Mouse (Mus musculus) kidney, postnatal 36 days (tissue): Measurements from ENCODE around the gene Pkdcc.

Source experiments
- DNase-seq, 2 experiments: peaks; one replicate each; pipeline ENCODE4 v3.0.0; 2021 to 2022; ENCODE audit warnings: mixed read lengths in 2 of 2

Gene Pkdcc

DNA sequence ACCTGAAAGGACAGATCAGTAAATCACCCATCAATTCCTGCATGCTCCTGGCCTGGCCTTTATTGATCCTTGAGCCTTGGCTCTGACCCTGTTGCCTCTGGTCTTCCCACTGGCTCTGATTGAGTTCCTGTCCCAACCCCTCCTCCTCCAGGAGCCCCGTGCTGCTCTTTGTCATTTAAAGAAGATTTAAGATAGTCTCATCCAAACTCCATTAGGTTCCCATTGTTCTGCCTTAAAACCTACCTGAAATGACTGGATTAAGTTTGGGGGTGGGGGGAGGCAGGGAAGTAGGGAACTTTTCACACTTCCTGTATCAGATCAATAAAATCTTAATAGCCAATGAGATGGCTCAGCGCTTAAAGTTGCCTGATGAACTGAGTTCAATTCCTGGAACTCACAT is 33.4 kb downstream of the Pkdcc start:
- no peak for DNase-seq

DNA sequence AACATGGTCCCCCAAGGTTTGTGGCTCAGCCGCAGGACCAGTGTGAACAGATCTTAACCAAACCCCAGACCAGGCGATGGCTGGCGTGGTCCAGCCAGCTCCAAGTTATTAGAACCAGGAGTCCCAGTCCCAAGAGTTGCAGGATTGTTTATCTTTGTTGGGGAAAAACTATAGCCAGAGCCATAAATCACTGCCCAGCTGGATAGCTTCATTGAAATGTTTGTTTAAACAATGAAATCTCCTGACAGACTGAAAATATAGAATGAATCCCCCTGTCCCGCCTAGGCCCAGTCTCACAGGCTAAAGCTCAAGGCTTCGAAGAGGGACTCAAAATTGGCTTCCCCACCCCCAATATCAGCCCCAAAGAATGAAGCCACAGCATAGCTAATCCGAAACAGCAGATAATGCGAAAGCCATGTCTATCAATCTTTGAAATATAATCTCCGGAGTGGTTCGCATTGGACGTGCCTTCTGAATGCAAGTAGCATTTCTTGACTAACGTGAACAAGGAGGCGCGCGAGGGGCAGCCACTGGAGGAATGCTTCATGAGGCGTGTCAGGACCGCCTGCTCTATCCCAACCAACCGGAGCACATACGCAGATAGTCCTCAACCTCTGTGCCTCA is 35.9 kb downstream of the Pkdcc start:
- no peak for DNase-seq

DNA sequence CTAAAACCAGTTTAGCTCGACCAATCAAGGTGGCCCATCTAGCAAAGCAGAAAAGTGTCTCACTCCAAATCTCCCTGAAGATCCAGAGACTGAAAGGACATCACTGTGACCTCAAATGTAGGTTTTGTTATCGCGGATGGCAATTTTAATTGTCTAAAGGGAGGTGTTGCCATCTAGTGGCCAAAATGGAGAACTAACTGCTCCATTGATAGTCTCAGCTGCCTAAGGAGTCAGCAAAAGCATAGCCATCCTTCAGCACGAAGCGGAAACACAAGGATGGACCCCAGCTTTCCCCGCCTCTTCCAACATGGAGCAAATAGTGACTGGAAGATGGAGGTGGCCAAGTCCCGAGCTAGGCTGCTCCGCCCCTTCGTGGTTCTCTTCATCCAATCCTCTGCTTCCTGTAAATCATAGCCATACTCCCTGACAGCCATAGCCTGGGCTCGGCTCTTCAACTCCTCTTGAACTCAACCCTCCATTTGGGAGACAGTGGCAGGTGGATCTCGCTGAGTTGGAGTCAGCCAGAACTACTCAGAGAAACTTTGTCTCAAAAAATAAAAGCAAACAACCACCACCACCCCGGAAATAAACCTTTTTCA is 38.1 kb downstream of the Pkdcc start:
- DNase-seq = peak; percentile 60 to 61

DNA sequence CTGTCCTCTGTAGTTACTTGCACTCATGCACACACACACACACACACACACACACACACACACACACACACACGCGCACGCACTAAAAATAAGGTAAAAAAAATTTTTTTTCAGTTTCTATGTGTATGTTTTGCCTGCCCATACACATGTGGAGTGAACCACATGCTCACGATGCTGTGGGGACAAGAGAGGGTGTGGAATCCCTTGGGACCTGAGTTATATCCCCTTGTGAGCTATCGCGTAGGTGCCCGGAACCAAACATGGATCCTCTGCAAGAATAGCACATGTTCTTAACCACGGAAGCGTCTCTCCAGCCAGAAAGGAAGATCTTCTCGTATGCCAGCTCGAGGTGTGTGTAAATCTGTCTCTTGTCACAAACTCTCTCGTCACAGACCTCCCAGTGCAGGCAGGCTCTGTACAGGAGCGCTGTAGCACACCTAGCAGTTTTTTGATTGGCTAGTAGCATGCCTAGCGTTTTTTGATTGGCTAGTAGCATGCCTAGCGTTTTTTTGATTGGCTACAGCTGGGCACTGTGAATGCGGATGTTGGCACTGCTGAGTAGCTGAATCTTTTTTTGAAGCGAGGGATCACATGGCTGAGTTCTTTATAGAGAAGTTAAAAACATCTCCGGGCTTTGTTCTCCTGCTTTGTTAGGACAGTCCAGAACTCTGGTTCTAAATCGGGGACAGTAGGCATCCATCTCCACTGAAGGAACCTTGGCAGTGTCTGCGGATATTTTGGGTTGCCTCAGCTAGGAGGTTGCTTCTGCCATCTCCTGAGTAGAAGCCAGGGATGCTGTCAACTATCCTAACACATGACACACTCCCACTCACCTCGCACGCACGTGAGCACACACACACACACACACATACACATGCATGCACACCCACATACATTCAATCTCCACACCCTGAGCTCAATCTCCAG is 52.4 kb downstream of the Pkdcc start:
- peak; percentile 66 to 80 for DNase-seq

DNA sequence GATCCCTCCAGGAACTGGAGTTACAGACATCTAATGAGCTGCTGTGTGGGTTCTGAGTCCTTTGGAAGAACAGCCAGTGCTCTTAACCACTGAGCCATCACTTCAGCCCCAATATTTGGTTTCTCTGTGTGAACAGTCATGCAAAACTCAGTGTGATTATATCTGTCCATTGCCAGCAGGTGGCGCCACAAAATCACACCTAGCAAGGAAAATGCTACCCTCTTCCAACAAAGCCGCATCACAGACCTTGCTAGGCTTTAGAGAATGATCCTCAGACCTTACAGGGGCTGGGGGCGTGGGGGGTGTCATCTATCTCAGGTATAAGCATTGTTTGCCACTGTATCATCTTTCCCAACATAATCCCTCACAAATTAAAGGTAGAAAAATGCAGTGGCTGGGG is 56.4 kb downstream of the Pkdcc start:
- peak; percentile 74 to 93 for DNase-seq

DNA sequence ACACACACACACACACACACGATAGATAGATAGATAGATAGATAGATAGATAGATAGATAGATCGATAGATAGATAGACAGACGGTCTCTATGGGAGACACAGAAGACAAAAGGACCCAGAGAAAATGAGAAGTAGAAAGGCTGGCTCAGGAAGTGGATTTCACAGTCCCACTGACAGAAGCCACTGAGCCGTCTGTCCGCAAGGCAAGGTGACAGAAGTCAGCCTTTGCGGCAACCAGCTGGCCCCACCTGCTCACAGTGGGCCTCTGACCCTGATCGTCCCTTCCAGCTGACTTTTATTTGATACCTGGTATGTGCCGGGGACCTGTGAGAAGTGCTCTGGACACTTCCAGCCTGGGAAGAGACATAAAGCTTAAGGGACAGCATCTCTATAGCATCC is 57.5 kb downstream of the Pkdcc start:
- DNase-seq = no peak

DNA sequence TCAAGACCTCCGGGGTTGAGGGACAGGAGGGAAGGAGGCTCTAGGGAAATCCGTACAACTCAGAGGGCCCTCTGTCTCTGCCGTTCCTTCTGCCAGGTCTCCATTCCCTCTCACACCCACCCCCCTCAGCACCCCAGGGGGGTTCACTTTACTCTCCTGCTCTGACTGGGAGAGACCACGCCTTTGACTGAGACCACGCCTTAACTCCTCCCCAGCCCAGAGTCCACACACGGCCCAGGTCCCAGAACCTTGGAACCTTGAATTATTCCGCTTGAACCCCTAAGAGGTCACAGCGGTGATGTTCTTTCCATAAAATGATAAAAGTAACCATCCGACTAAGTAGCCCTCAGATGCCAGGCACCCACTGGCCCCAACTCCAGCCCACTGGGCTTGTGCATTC is 58.5 kb downstream of the Pkdcc start:
- peak; percentile 60 to 71 for DNase-seq

DNA sequence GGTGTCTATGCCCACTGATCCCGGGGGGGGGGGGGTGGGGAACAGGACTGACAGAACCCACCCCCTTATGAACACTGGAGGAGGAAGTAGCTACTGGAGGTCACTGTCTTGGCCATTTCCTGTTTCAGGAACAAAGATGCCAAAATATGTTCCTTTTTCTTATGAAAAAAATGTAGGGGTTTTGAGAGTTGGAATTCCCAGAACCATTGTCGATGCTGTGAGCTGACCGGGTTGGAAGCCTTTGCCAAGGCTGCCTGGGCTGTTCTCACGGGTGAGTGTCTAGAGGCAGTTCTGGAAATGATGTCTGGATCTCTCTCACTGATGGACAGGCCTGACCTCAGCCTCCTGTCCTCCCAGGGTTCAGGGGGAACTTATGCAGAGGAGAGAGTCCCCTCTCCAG is 59.0 kb downstream of the Pkdcc start:
- peak; percentile 50 for DNase-seq
